Mouse (Mus musculus) midbrain, embryonic 14.5 days (tissue): ENCODE results near the gene Spatc1l. TPM values are rescaled to one million over a fixed set of nuclear protein-coding genes. Genes with fewer than 3 reads are reported as not detected.

Experiments used
- ATAC-seq: fragments of 200-750 bp; cut with Nextera tagmentation; 2 replicates; pipeline ENCODE4 v1.8.0; 2017; ENCODE audit warnings: moderate number of reproducible peaks, moderate library complexity; ENCODE audit not compliant: low FRiP score, low TSS enrichment
- DNase-seq: peaks from one replicate; pipeline ENCODE4 v3.0.0-alpha.2; 2015
- H3K27ac ChIP-seq: fragments of 300-500 bp; sonication (generic); replicated peaks from 2 replicates; pipeline ENCODE4 v1.5.1; 2014; ENCODE audit warnings: mild to moderate bottlenecking, low read depth, low read length, moderate library complexity
- H3K27me3 ChIP-seq: fragments of 300-500 bp; sonication (generic); 2 replicates; pipeline ENCODE4 v1.6.1; 2014; ENCODE audit warnings: low read length, control low read depth, mixed read lengths; ENCODE audit not compliant: control insufficient read depth, insufficient read depth
- H3K36me3 ChIP-seq: fragments of 300-500 bp; sonication (generic); 2 replicates; pipeline ENCODE4 v1.6.1; 2014; ENCODE audit warnings: low read length, control low read depth; ENCODE audit not compliant: control insufficient read depth, insufficient read depth
- H3K4me1 ChIP-seq: fragments of 300-500 bp; sonication (generic); 2 replicates; pipeline ENCODE4 v1.6.1; 2014; ENCODE audit warnings: mild to moderate bottlenecking, antibody characterized with exemption, low read length, control low read depth; ENCODE audit not compliant: control insufficient read depth, insufficient read depth
- H3K4me2 ChIP-seq: fragments of 300-500 bp; sonication (generic); 2 replicates; pipeline ENCODE4 v1.6.1; 2014; ENCODE audit warnings: mild to moderate bottlenecking, low read length, moderate library complexity
- H3K4me3 ChIP-seq: fragments of 300-500 bp; sonication (generic); replicated peaks from 2 replicates; pipeline ENCODE4 v1.5.1; 2014; ENCODE audit warnings: low read depth, low read length
- H3K9ac ChIP-seq: fragments of 300-500 bp; sonication (generic); replicated peaks from 2 replicates; pipeline ENCODE4 v1.6.1; 2014; ENCODE audit warnings: mild to moderate bottlenecking, low read length, moderate library complexity
- H3K9me3 ChIP-seq: fragments of 300-500 bp; sonication (generic); 2 replicates; pipeline ENCODE4 v1.6.1; 2016; ENCODE audit warnings: low read length, control low read depth, mixed read lengths; ENCODE audit not compliant: control insufficient read depth
- WGBS: fragments of 180-500 bp; shearing (Covaris S2); extraction: QIAGEN DNeasy Blood & Tissue Kit; methylation state at CpG from one replicate; pipeline ENCODE4 v1.1.7; 2014; 5-methylcytosine and 5-hydroxymethylcytosine counted together
- polyA plus RNA-seq: library from polyadenylated mRNA; unstranded; fragments of >200 nt; fragmentation: Nextera tagmentation; extraction: Ambion mirVana; gene quantifications from 2 replicates; pipeline ENCODE4 v1.2.1, GENCODE M21; 2014

Spatc1l gene
- polyA plus RNA-seq, 1 experiment from 2014 or later = not detected

GRCm38 (mm10) chr10:76542636-76543375, 19.3 kb upstream of the Spatc1l start:
- no peak overlapping the region for H3K9ac ChIP-seq
- peaks cover 100% of the 10 kb centered on the region for H3K36me3 ChIP-seq
- no peak overlapping the region for H3K4me3 ChIP-seq
- no peak overlapping the region for H3K4me2 ChIP-seq
- no peak overlapping the region for H3K27ac ChIP-seq
- no peak for DNase-seq
- whole genome bisulfite sequencing = 92% methylated on average over 10 of the region's 10 CpGs
- H3K9me3 ChIP-seq = no peaks in the 10 kb centered on the region
- no peaks in the 10 kb centered on the region for H3K4me1 ChIP-seq
- ATAC-seq = no peak
- H3K27me3 ChIP-seq = no peaks in the 10 kb centered on the region

- H3K4me3 ChIP-seq = no peak overlapping the region
- no peaks in the 10 kb centered on the region for H3K9me3 ChIP-seq
- no peak overlapping the region for H3K27ac ChIP-seq
- DNase-seq (no peak), ATAC-seq (no peak)
- H3K27me3 ChIP-seq = no peaks in the 10 kb centered on the region
- no peaks in the 10 kb centered on the region for H3K4me1 ChIP-seq
- peaks cover 100% of the 10 kb centered on the region for H3K36me3 ChIP-seq
- no peak overlapping the region for H3K4me2 ChIP-seq
- no peak overlapping the region for H3K9ac ChIP-seq
- 94% methylated on average over 8 of the region's 8 CpGs for WGBS
These were observed 15.5 kb upstream of the Spatc1l start for GRCm38 (mm10) chr10:76546566-76546965.

- H3K9me3 ChIP-seq = no peaks in the 10 kb centered on the region
- no peak overlapping the region for H3K4me2 ChIP-seq
- H3K27me3 ChIP-seq = no peaks in the 10 kb centered on the region
- no peak overlapping the region for H3K27ac ChIP-seq
- no peak for ATAC-seq
- no peak overlapping the region for H3K4me3 ChIP-seq
- DNase-seq = no peak
- peaks cover 100% of the 10 kb centered on the region for H3K36me3 ChIP-seq
- no peaks in the 10 kb centered on the region for H3K4me1 ChIP-seq
- WGBS = 93% methylated on average over 8 of the region's 8 CpGs
- H3K9ac ChIP-seq = no peak overlapping the region
These were observed 13.9 kb upstream of the Spatc1l start for GRCm38 (mm10) chr10:76548218-76548617.

GRCm38 (mm10) chr10:76550458-76550857, 11.6 kb upstream of the Spatc1l start:
- Histone ChIP-seq H3K9me3 (no peaks in the 10 kb centered on the region), H3K27ac (no peak overlapping the region), H3K4me1 (no peaks in the 10 kb centered on the region), H3K9ac (no peak overlapping the region), H3K36me3 (peaks cover 98% of the 10 kb centered on the region), H3K4me2 (no peak overlapping the region), H3K27me3 (no peaks in the 10 kb centered on the region), H3K4me3 (no peak overlapping the region)
- peak; percentile 12 for DNase-seq
- no peak for ATAC-seq
- WGBS = 85% methylated on average over 5 of the region's 5 CpGs

GRCm38 (mm10) chr10:76551556-76551955, 10.5 kb upstream of the Spatc1l start:
- DNase-seq (no peak), ATAC-seq (no peak)
- 76% methylated on average over 3 of the region's 3 CpGs for WGBS
- H3K36me3 ChIP-seq = peaks cover 97% of the 10 kb centered on the region
- H3K4me1 ChIP-seq = no peaks in the 10 kb centered on the region
- no peak overlapping the region for H3K27ac ChIP-seq
- no peak overlapping the region for H3K4me2 ChIP-seq
- no peak overlapping the region for H3K4me3 ChIP-seq
- H3K9ac ChIP-seq = no peak overlapping the region
- H3K9me3 ChIP-seq = no peaks in the 10 kb centered on the region
- no peaks in the 10 kb centered on the region for H3K27me3 ChIP-seq

- Histone ChIP-seq H3K27ac (no peak overlapping the region), H3K27me3 (no peaks in the 10 kb centered on the region), H3K36me3 (peaks cover 74% of the 10 kb centered on the region), H3K9ac (no peak overlapping the region), H3K4me2 (no peak overlapping the region), H3K4me3 (no peak overlapping the region), H3K9me3 (no peaks in the 10 kb centered on the region), H3K4me1 (no peaks in the 10 kb centered on the region)
- WGBS = 92% methylated on average over 5 of the region's 5 CpGs
- DNase-seq (no peak), ATAC-seq (no peak)
These were observed 8.0 kb upstream of the Spatc1l start for GRCm38 (mm10) chr10:76554061-76554460.

- WGBS = 92% methylated on average over 22 of the region's 22 CpGs
- H3K4me1 ChIP-seq = no peaks in the 10 kb centered on the region
- no peak overlapping the region for H3K4me2 ChIP-seq
- no peaks in the 10 kb centered on the region for H3K36me3 ChIP-seq
- H3K9ac ChIP-seq = no peak overlapping the region
- no peaks in the 10 kb centered on the region for H3K9me3 ChIP-seq
- ATAC-seq = no peak
- no peaks in the 10 kb centered on the region for H3K27me3 ChIP-seq
- no peak for DNase-seq
- H3K4me3 ChIP-seq = no peak overlapping the region
- H3K27ac ChIP-seq = no peak overlapping the region
These were observed 8.1 kb downstream of the Spatc1l start for GRCm38 (mm10) chr10:76569996-76570685.

- no peak overlapping the region for H3K27ac ChIP-seq
- no peaks in the 10 kb centered on the region for H3K36me3 ChIP-seq
- no peaks in the 10 kb centered on the region for H3K9me3 ChIP-seq
- no peaks in the 10 kb centered on the region for H3K4me1 ChIP-seq
- 70% methylated on average over 2 of the region's 2 CpGs for WGBS
- no peak overlapping the region for H3K4me2 ChIP-seq
- no peak overlapping the region for H3K4me3 ChIP-seq
- DNase-seq = no peak
- no peaks in the 10 kb centered on the region for H3K27me3 ChIP-seq
- no peak for ATAC-seq
- no peak overlapping the region for H3K9ac ChIP-seq
These were observed 9.0 kb downstream of the Spatc1l start for GRCm38 (mm10) chr10:76571070-76571469.

GRCm38 (mm10) chr10:76572151-76572550, 10.1 kb downstream of the Spatc1l start:
- no peak for ATAC-seq
- no peaks in the 10 kb centered on the region for H3K36me3 ChIP-seq
- no peaks in the 10 kb centered on the region for H3K27me3 ChIP-seq
- 36% methylated on average over 3 of the region's 3 CpGs for WGBS
- no peaks in the 10 kb centered on the region for H3K9me3 ChIP-seq
- H3K4me3 ChIP-seq = no peak overlapping the region
- no peaks in the 10 kb centered on the region for H3K4me1 ChIP-seq
- DNase-seq = no peak
- H3K9ac ChIP-seq = no peak overlapping the region
- no peak overlapping the region for H3K4me2 ChIP-seq
- no peak overlapping the region for H3K27ac ChIP-seq
